Comparison of ENCODE assay signal across 10 mouse cellular contexts in genomic region chr3:149547045-149547444, GRCm38 (mm10).
DNase-seq lines count a peak whose midpoint lies in the region; ATAC-seq and TF ChIP-seq lines count a peak whose summit lies in the region.
"Had no signal": no experiment of that assay in that cellular context is flagged by ENCODE, and none has a peak within 500 bp of the region (broad histone marks: within the 10 kb centered on the region; RNA-seq: fewer than 3 reads in every experiment).

No protein-coding gene starts in this region.

- no peak overlapping the region for H3K4me2 ChIP-seq in midbrain, postnatal 0 days (ENCODE audit: low read depth, low read length, poor library complexity, severe bottlenecking)
- no peak overlapping the region for H3K4me2 ChIP-seq in midbrain, embryonic 16.5 days (ENCODE audit: low read length)
- H3K4me2 ChIP-seq in forebrain, embryonic 15.5 days (replicated peaks): no peak overlapping the region

- no peaks in the 10 kb centered on the region for H3K4me1 ChIP-seq in midbrain, postnatal 0 days (ENCODE audit: insufficient read depth, low read length)
- H3K4me1 ChIP-seq in midbrain, embryonic 16.5 days (ENCODE audit: control insufficient read depth, insufficient read depth, low read length): peaks cover 7% of the 10 kb centered on the region; the same call in 1 of the 2 replicates
- 0 out of 2 replicates have a peak, but pooled peaks cover 2% of the 10 kb centered on the region for H3K4me1 ChIP-seq in forebrain, embryonic 15.5 days

- H3K36me3 ChIP-seq in midbrain, postnatal 0 days (ENCODE audit: insufficient read depth, low read length): no peaks in the 10 kb centered on the region
- H3K36me3 ChIP-seq in midbrain, embryonic 16.5 days (ENCODE audit: control insufficient read depth, insufficient read depth, low read length): no peaks in the 10 kb centered on the region
- no peaks in the 10 kb centered on the region for H3K36me3 ChIP-seq in forebrain, embryonic 15.5 days

- no peak for ATAC-seq in CD4-positive, CD25-positive, alpha-beta regulatory T cell, adult 4 months
- no peak for ATAC-seq in midbrain, postnatal 0 days (ENCODE audit: low FRiP score)
- no peak for ATAC-seq in midbrain, embryonic 16.5 days
- ATAC-seq in forebrain, embryonic 15.5 days (replicated peaks): no peak

- 76% methylated on average over 6 of the region's 6 CpGs for WGBS in midbrain, postnatal 0 days
- WGBS in midbrain, embryonic 16.5 days: 74% methylated on average over 6 of the region's 6 CpGs
- WGBS in forebrain, embryonic 15.5 days: 74% methylated on average over 6 of the region's 6 CpGs

- no peak overlapping the region for H3K4me3 ChIP-seq in midbrain, postnatal 0 days (ENCODE audit: low read depth, low read length)
- no peak overlapping the region for H3K4me3 ChIP-seq in midbrain, embryonic 16.5 days (ENCODE audit: low read depth, low read length)
- no peak overlapping the region for H3K4me3 ChIP-seq in forebrain, embryonic 15.5 days

- no peak overlapping the region for H3K9ac ChIP-seq in midbrain, postnatal 0 days (replicated peaks; ENCODE audit: low read length, poor library complexity, severe bottlenecking)
- no peak overlapping the region for H3K9ac ChIP-seq in midbrain, embryonic 16.5 days (ENCODE audit: low read depth, low read length)
- no peak overlapping the region for H3K9ac ChIP-seq in forebrain, embryonic 15.5 days (replicated peaks)

- no peaks in the 10 kb centered on the region for H3K9me3 ChIP-seq in midbrain, postnatal 0 days (ENCODE audit: low read length)
- no peaks in the 10 kb centered on the region for H3K9me3 ChIP-seq in midbrain, embryonic 16.5 days (replicated peaks; ENCODE audit: control insufficient read depth, low read length, poor library complexity, severe bottlenecking)
- no peaks in the 10 kb centered on the region for H3K9me3 ChIP-seq in forebrain, embryonic 15.5 days

- H3K27ac ChIP-seq in midbrain, postnatal 0 days (ENCODE audit: low read depth, low read length): no peak overlapping the region
- H3K27ac ChIP-seq in midbrain, embryonic 16.5 days (ENCODE audit: low read length): no peak overlapping the region
- no peak overlapping the region for H3K27ac ChIP-seq in forebrain, embryonic 15.5 days (replicated peaks)

- peak; percentile 16 for DNase-seq in CD4-positive, CD25-positive, alpha-beta regulatory T cell, adult 2 months (ENCODE audit: low read depth, low spot score)
- no peak for DNase-seq in midbrain, postnatal 0 days (ENCODE audit: low spot score)
- peak; percentile 11 for DNase-seq in lung, postnatal 10 days
- DNase-seq in yolk sac, embryonic 10.5 days (ENCODE audit: low spot score): peak; percentile 10
- no peak for DNase-seq in cerebellum, adult 11 months
- DNase-seq: gastrocnemius, postnatal 14 days; kidney, adult 8-10 months had no signal

- TF ChIP-seq CTCF in midbrain, postnatal 0 days (IDR thresholded peaks at IDR 0.05): 0 out of 2 replicates have a peak, but pooled peaks have one; percentile 25

- H3K27me3 ChIP-seq in midbrain, postnatal 0 days (ENCODE audit: insufficient read depth, low read length): no peaks in the 10 kb centered on the region
- 0 out of 2 replicates have a peak, but pooled peaks cover under 1% of the 10 kb centered on the region for H3K27me3 ChIP-seq in midbrain, embryonic 16.5 days (ENCODE audit: control insufficient read depth, insufficient read depth, low read depth, low read length)
- no peaks in the 10 kb centered on the region for H3K27me3 ChIP-seq in forebrain, embryonic 15.5 days

Comparison
In these comparisons a context has a peak if more than half of its experiments do, and no peak if none do; other contexts are left out.
1. DNase-seq: peak in CD4-positive, CD25-positive, alpha-beta regulatory T cell, adult 2 months (single experiment), lung, postnatal 10 days (single experiment) and yolk sac, embryonic 10.5 days (single experiment); none in midbrain, postnatal 0 days (single experiment) and cerebellum, adult 11 months (single experiment).